Mouse (Mus musculus): ENCODE measurements around the gene Rnf8. TPM values are rescaled to one million over a fixed set of nuclear protein-coding genes. Genes with fewer than 3 reads are reported as not detected.
A peak's percentile ranks its signal among the peaks of the same experiment; 100 is the strongest.
"Not testable (repeated sequence)": the region's sequence is repeated elsewhere in the genome, so short reads cannot be mapped to it uniquely, and the experiment has no call there.

Rnf8 gene
- polyA plus RNA-seq, 1 experiment from 2014 or later, result 44.6 TPM

- 75% methylated on average over 15 of the region's 15 CpGs for WGBS
- no peaks in the 10 kb centered on the region for H3K27me3 ChIP-seq
- no peak overlapping the region for H3K4me2 ChIP-seq
- H3K4me3 ChIP-seq, result no peak overlapping the region
- no peak overlapping the region for H3K9ac ChIP-seq
- no peak for ATAC-seq (replicated peaks; ENCODE audit: insufficient number of reproducible peaks, insufficient read depth, low FRiP score, low read depth)
- no peaks in the 10 kb centered on the region for H3K9me3 ChIP-seq (replicated peaks)
- H3K36me3 ChIP-seq, result peaks cover 23% of the 10 kb centered on the region
- peaks cover 20% of the 10 kb centered on the region; the same call in 1 of the 2 replicates for H3K4me1 ChIP-seq (replicated peaks)
- no peak overlapping the region for H3K27ac ChIP-seq
Observed at GRCm38 (mm10) chr17:29595891-29596770, 18.5 kb upstream of the Rnf8 start.

GRCm38 (mm10) chr17:29596771-29597132, 17.8 kb upstream of the Rnf8 start:
- Histone ChIP-seq H3K27me3 (no peaks in the 10 kb centered on the region), H3K4me2 (no peak overlapping the region), H3K36me3 (peaks cover 23% of the 10 kb centered on the region), H3K4me1 (replicated peaks) (peaks cover 20% of the 10 kb centered on the region; the same call in 1 of the 2 replicates), H3K9ac (no peak overlapping the region), H3K9me3 (replicated peaks) (no peaks in the 10 kb centered on the region), H3K4me3 (no peak overlapping the region), H3K27ac (no peak overlapping the region)
- 93% methylated on average over 13 of the region's 13 CpGs for WGBS
- ATAC-seq (replicated peaks; ENCODE audit: insufficient number of reproducible peaks, insufficient read depth, low FRiP score, low read depth), result no peak

GRCm38 (mm10) chr17:29599051-29599450, 15.5 kb upstream of the Rnf8 start:
- Histone ChIP-seq H3K4me2 (no peak overlapping the region), H3K4me3 (no peak overlapping the region), H3K27me3 (no peaks in the 10 kb centered on the region), H3K4me1 (replicated peaks) (peaks cover 12% of the 10 kb centered on the region; the same call in 1 of the 2 replicates), H3K36me3 (peaks cover 29% of the 10 kb centered on the region), H3K9me3 (replicated peaks) (no peaks in the 10 kb centered on the region), H3K9ac (no peak overlapping the region), H3K27ac (no peak overlapping the region)
- no peak for ATAC-seq (replicated peaks; ENCODE audit: insufficient number of reproducible peaks, insufficient read depth, low FRiP score, low read depth)
- WGBS, result 93% methylated on average over 14 of the region's 14 CpGs

- 84% methylated on average over 8 of the region's 8 CpGs for WGBS
- Histone ChIP-seq H3K36me3 (peaks cover 31% of the 10 kb centered on the region), H3K4me1 (replicated peaks) (peaks cover 12% of the 10 kb centered on the region; the same call in 1 of the 2 replicates)
Observed at GRCm38 (mm10) chr17:29599537-29599936, 15.1 kb upstream of the Rnf8 start.

GRCm38 (mm10) chr17:29601391-29601790, 13.2 kb upstream of the Rnf8 start:
- no peak overlapping the region for H3K27ac ChIP-seq
- H3K4me1 ChIP-seq (replicated peaks), result peaks cover 6% of the 10 kb centered on the region; the same call in 1 of the 2 replicates
- H3K4me2 ChIP-seq, result no peak overlapping the region
- no peaks in the 10 kb centered on the region for H3K9me3 ChIP-seq (replicated peaks)
- H3K27me3 ChIP-seq, result no peaks in the 10 kb centered on the region
- no peak for ATAC-seq (replicated peaks; ENCODE audit: insufficient number of reproducible peaks, insufficient read depth, low FRiP score, low read depth)
- H3K4me3 ChIP-seq, result no peak overlapping the region
- 46% methylated on average over 4 of the region's 4 CpGs for WGBS
- no peak overlapping the region for H3K9ac ChIP-seq
- peaks cover 29% of the 10 kb centered on the region for H3K36me3 ChIP-seq

More at GRCm38 (mm10) chr17:29599537-29599936, 15.1 kb upstream of the Rnf8 start:
- Histone ChIP-seq H3K4me3 (no peak overlapping the region), H3K9me3 (replicated peaks) (no peaks in the 10 kb centered on the region), H3K27ac (no peak overlapping the region), H3K4me2 (no peak overlapping the region), H3K27me3 (no peaks in the 10 kb centered on the region), H3K9ac (no peak overlapping the region)
- ATAC-seq (replicated peaks; ENCODE audit: insufficient number of reproducible peaks, insufficient read depth, low FRiP score, low read depth), result no peak

GRCm38 (mm10) chr17:29603283-29603682, 11.3 kb upstream of the Rnf8 start:
- H3K4me3 ChIP-seq, result no peak overlapping the region
- no peak overlapping the region for H3K4me2 ChIP-seq
- no peak for ATAC-seq (replicated peaks; ENCODE audit: insufficient number of reproducible peaks, insufficient read depth, low FRiP score, low read depth)
- no peaks in the 10 kb centered on the region; the same call in 1 of the 2 replicates for H3K4me1 ChIP-seq (replicated peaks)
- no peak overlapping the region for H3K27ac ChIP-seq
- H3K9me3 ChIP-seq (replicated peaks), result no peaks in the 10 kb centered on the region
- no peak overlapping the region for H3K9ac ChIP-seq
- peaks cover 29% of the 10 kb centered on the region for H3K36me3 ChIP-seq
- no peaks in the 10 kb centered on the region for H3K27me3 ChIP-seq
- 15% methylated on average over 6 of the region's 6 CpGs for WGBS

GRCm38 (mm10) chr17:29613453-29613852, 1.1 kb upstream of the Rnf8 start:
- H3K9me3 ChIP-seq (replicated peaks); H3K4me3 ChIP-seq; H3K27me3 ChIP-seq; H3K4me2 ChIP-seq; H3K27ac ChIP-seq; H3K9ac ChIP-seq; H3K36me3 ChIP-seq; ATAC-seq (replicated peaks; ENCODE audit: insufficient number of reproducible peaks, insufficient read depth, low FRiP score, low read depth): not testable (repeated sequence)
- peaks cover 33% of the 10 kb centered on the region for H3K4me1 ChIP-seq (replicated peaks)
- WGBS, result 81% methylated on average over 5 of the region's 5 CpGs

- Histone ChIP-seq H3K36me3 (peaks cover 10% of the 10 kb centered on the region; the same call in 1 of the 2 replicates), H3K27ac (peak overlapping the region; percentile 95), H3K9me3 (replicated peaks) (no peaks in the 10 kb centered on the region), H3K4me1 (replicated peaks) (peaks cover 33% of the 10 kb centered on the region), H3K27me3 (no peaks in the 10 kb centered on the region), H3K9ac (peak overlapping the region; percentile 94), H3K4me3 (peak overlapping the region; percentile 82), H3K4me2 (peak overlapping the region; percentile 76)
- no peak; the same call in 1 of the 2 replicates for ATAC-seq (replicated peaks; ENCODE audit: insufficient number of reproducible peaks, insufficient read depth, low FRiP score, low read depth)
- WGBS, result under 1% methylated on average over 42 of the region's 43 CpGs
Observed at GRCm38 (mm10) chr17:29615024-29615551, 498 bp downstream of the Rnf8 start.

- Histone ChIP-seq H3K4me1 (replicated peaks) (peaks cover 33% of the 10 kb centered on the region), H3K27me3 (no peaks in the 10 kb centered on the region), H3K27ac (peak overlapping the region; percentile 95), H3K36me3 (peaks cover 12% of the 10 kb centered on the region; the same call in 1 of the 2 replicates), H3K9me3 (replicated peaks) (no peaks in the 10 kb centered on the region), H3K9ac (peak overlapping the region; percentile 94), H3K4me2 (peak overlapping the region; percentile 76), H3K4me3 (peak overlapping the region; percentile 82)
- no peak for ATAC-seq (replicated peaks; ENCODE audit: insufficient number of reproducible peaks, insufficient read depth, low FRiP score, low read depth)
- WGBS, result 9% methylated on average over 4 of the region's 4 CpGs
Observed at GRCm38 (mm10) chr17:29615616-29616015, 1.0 kb downstream of the Rnf8 start.

- Histone ChIP-seq H3K9ac (no peak overlapping the region), H3K27me3 (no peaks in the 10 kb centered on the region), H3K27ac (no peak overlapping the region), H3K36me3 (peaks cover 42% of the 10 kb centered on the region), H3K4me1 (replicated peaks) (peaks cover 24% of the 10 kb centered on the region), H3K4me2 (no peak overlapping the region), H3K9me3 (replicated peaks) (no peaks in the 10 kb centered on the region), H3K4me3 (no peak overlapping the region)
- ATAC-seq (replicated peaks; ENCODE audit: insufficient number of reproducible peaks, insufficient read depth, low FRiP score, low read depth), result no peak
- WGBS, result 74% methylated on average over 3 of the region's 3 CpGs
Observed at GRCm38 (mm10) chr17:29619231-29619630, 4.6 kb downstream of the Rnf8 start.

GRCm38 (mm10) chr17:29623488-29623887, 8.9 kb downstream of the Rnf8 start:
- Histone ChIP-seq H3K4me1 (replicated peaks) (no peaks in the 10 kb centered on the region), H3K4me2 (no peak overlapping the region), H3K4me3 (no peak overlapping the region), H3K27me3 (no peaks in the 10 kb centered on the region), H3K9ac (no peak overlapping the region), H3K9me3 (replicated peaks) (no peaks in the 10 kb centered on the region), H3K27ac (no peak overlapping the region), H3K36me3 (peaks cover 78% of the 10 kb centered on the region)
- WGBS, result 95% methylated on average over 8 of the region's 8 CpGs
- no peak for ATAC-seq (replicated peaks; ENCODE audit: insufficient number of reproducible peaks, insufficient read depth, low FRiP score, low read depth)

All from heart, embryonic 15.5 days (tissue).